Mouse (Mus musculus): ENCODE measurements at regions not wholly inside any gene's neighbourhood (a gene's known extent, or its start where the extent isn't known, plus 50 kb on each side); places are given as distances from the start of the nearest gene placed in this dataset.

- no peak for TF ChIP-seq POLR2A (IDR thresholded peaks at IDR 0.05; ENCODE audit: borderline replicate concordance, extremely low read depth, insufficient read depth, insufficient read length)
- ATAC-seq (ENCODE audit: low FRiP score, low read depth) (no peak), DNase-seq (ENCODE audit: low spot score) (no peak)
- peaks cover 11% of the 10 kb centered on the region for H3K4me1 ChIP-seq (ENCODE audit: control insufficient read depth, insufficient read depth, low read length)
- no peaks in the 10 kb centered on the region for H3K9me3 ChIP-seq (ENCODE audit: control insufficient read depth, low read length)
- H3K4me2 ChIP-seq (replicated peaks; ENCODE audit: low read depth, low read length, severe bottlenecking), result no peak overlapping the region
- no peak overlapping the region for H3K4me3 ChIP-seq (replicated peaks; ENCODE audit: low read length)
- H3K36me3 ChIP-seq (ENCODE audit: control insufficient read depth, insufficient read depth, low read length), result no peaks in the 10 kb centered on the region
- WGBS, result 92% methylated on average over 1 of the region's 1 CpGs
- no peaks in the 10 kb centered on the region for H3K27me3 ChIP-seq (ENCODE audit: control insufficient read depth, insufficient read depth, low read length)
- H3K9ac ChIP-seq (ENCODE audit: low read depth, low read length, severe bottlenecking), result no peak overlapping the region
- H3K27ac ChIP-seq (replicated peaks; ENCODE audit: low read depth, low read length), result no peak overlapping the region
Observed at GRCm38 (mm10) chr7:67457898-67458297, 85.2 kb upstream of the Mef2a start.

GRCm38 (mm10) chr7:67456015-67456414, 83.4 kb upstream of the Mef2a start:
- Histone ChIP-seq H3K4me2 (replicated peaks; ENCODE audit: low read depth, low read length, severe bottlenecking) (no peak overlapping the region), H3K4me3 (replicated peaks; ENCODE audit: low read length) (no peak overlapping the region), H3K4me1 (ENCODE audit: control insufficient read depth, insufficient read depth, low read length) (no peaks in the 10 kb centered on the region), H3K27me3 (ENCODE audit: control insufficient read depth, insufficient read depth, low read length) (no peaks in the 10 kb centered on the region), H3K36me3 (ENCODE audit: control insufficient read depth, insufficient read depth, low read length) (no peaks in the 10 kb centered on the region), H3K9ac (ENCODE audit: low read depth, low read length, severe bottlenecking) (no peak overlapping the region), H3K9me3 (ENCODE audit: control insufficient read depth, low read length) (no peaks in the 10 kb centered on the region), H3K27ac (replicated peaks; ENCODE audit: low read depth, low read length) (no peak overlapping the region)
- DNase-seq (ENCODE audit: low spot score) (no peak), ATAC-seq (ENCODE audit: low FRiP score, low read depth) (no peak)
- WGBS, result 79% methylated on average over 4 of the region's 4 CpGs
- no peak for TF ChIP-seq POLR2A (IDR thresholded peaks at IDR 0.05; ENCODE audit: borderline replicate concordance, extremely low read depth, insufficient read depth, insufficient read length)

- H3K9ac ChIP-seq (ENCODE audit: low read depth, low read length, severe bottlenecking), result no peak overlapping the region
- H3K4me1 ChIP-seq (ENCODE audit: control insufficient read depth, insufficient read depth, low read length), result no peaks in the 10 kb centered on the region
- ATAC-seq (ENCODE audit: low FRiP score, low read depth) (no peak), DNase-seq (ENCODE audit: low spot score) (no peak)
- no peak overlapping the region for H3K4me2 ChIP-seq (replicated peaks; ENCODE audit: low read depth, low read length, severe bottlenecking)
- 25% methylated on average over 4 of the region's 4 CpGs for WGBS
- no peak for TF ChIP-seq POLR2A (IDR thresholded peaks at IDR 0.05; ENCODE audit: borderline replicate concordance, extremely low read depth, insufficient read depth, insufficient read length)
- no peaks in the 10 kb centered on the region for H3K9me3 ChIP-seq (ENCODE audit: control insufficient read depth, low read length)
- no peaks in the 10 kb centered on the region for H3K36me3 ChIP-seq (ENCODE audit: control insufficient read depth, insufficient read depth, low read length)
- H3K27ac ChIP-seq (replicated peaks; ENCODE audit: low read depth, low read length), result no peak overlapping the region
- no peak overlapping the region for H3K4me3 ChIP-seq (replicated peaks; ENCODE audit: low read length)
- H3K27me3 ChIP-seq (ENCODE audit: control insufficient read depth, insufficient read depth, low read length), result no peaks in the 10 kb centered on the region
Observed at GRCm38 (mm10) chr7:67454458-67454857, 81.8 kb upstream of the Mef2a start.

GRCm38 (mm10) chr7:67451157-67451793, 78.6 kb upstream of the Mef2a start:
- 86% methylated on average over 6 of the region's 6 CpGs for WGBS
- ATAC-seq (ENCODE audit: low FRiP score, low read depth) (no peak), DNase-seq (ENCODE audit: low spot score) (no peak)
- Histone ChIP-seq H3K27me3 (ENCODE audit: control insufficient read depth, insufficient read depth, low read length) (no peaks in the 10 kb centered on the region), H3K36me3 (ENCODE audit: control insufficient read depth, insufficient read depth, low read length) (no peaks in the 10 kb centered on the region), H3K27ac (replicated peaks; ENCODE audit: low read depth, low read length) (no peak overlapping the region), H3K4me1 (ENCODE audit: control insufficient read depth, insufficient read depth, low read length) (peaks cover 2% of the 10 kb centered on the region; the same call in 1 of the 2 replicates), H3K4me3 (replicated peaks; ENCODE audit: low read length) (no peak overlapping the region), H3K9me3 (ENCODE audit: control insufficient read depth, low read length) (no peaks in the 10 kb centered on the region), H3K9ac (ENCODE audit: low read depth, low read length, severe bottlenecking) (no peak overlapping the region), H3K4me2 (replicated peaks; ENCODE audit: low read depth, low read length, severe bottlenecking) (no peak overlapping the region)
- TF ChIP-seq POLR2A (IDR thresholded peaks at IDR 0.05; ENCODE audit: borderline replicate concordance, extremely low read depth, insufficient read depth, insufficient read length), result no peak

GRCm38 (mm10) chr7:67446606-67447005, 73.9 kb upstream of the Mef2a start:
- WGBS, result 62% methylated on average over 9 of the region's 9 CpGs
- Histone ChIP-seq H3K27me3 (ENCODE audit: control insufficient read depth, insufficient read depth, low read length) (no peaks in the 10 kb centered on the region), H3K4me3 (replicated peaks; ENCODE audit: low read length) (no peak overlapping the region)

More at GRCm38 (mm10) chr7:67446606-67447005, 73.9 kb upstream of the Mef2a start:
- no peaks in the 10 kb centered on the region for H3K36me3 ChIP-seq (ENCODE audit: control insufficient read depth, insufficient read depth, low read length)
- no peak overlapping the region for H3K9ac ChIP-seq (ENCODE audit: low read depth, low read length, severe bottlenecking)
- no peak for DNase-seq (ENCODE audit: low spot score)
- no peak overlapping the region for H3K27ac ChIP-seq (replicated peaks; ENCODE audit: low read depth, low read length)
- H3K4me1 ChIP-seq (ENCODE audit: control insufficient read depth, insufficient read depth, low read length), result peaks cover 39% of the 10 kb centered on the region
- H3K4me2 ChIP-seq (replicated peaks; ENCODE audit: low read depth, low read length, severe bottlenecking), result no peak overlapping the region
- no peak for TF ChIP-seq POLR2A (IDR thresholded peaks at IDR 0.05; ENCODE audit: borderline replicate concordance, extremely low read depth, insufficient read depth, insufficient read length)
- no peak for ATAC-seq (ENCODE audit: low FRiP score, low read depth)
- no peaks in the 10 kb centered on the region for H3K9me3 ChIP-seq (ENCODE audit: control insufficient read depth, low read length)

All from limb, embryonic 14.5 days (tissue).